Mouse (Mus musculus) urinary bladder, adult 2 months (tissue): ENCODE results near the gene Cd38. TPM values are rescaled to one million over a fixed set of nuclear protein-coding genes. Genes with fewer than 3 reads are reported as not detected.

Experiments used
- DNase-seq: peaks from one replicate; pipeline ENCODE4 v3.0.0; 2022; ENCODE audit warnings: low spot score
- polyA plus RNA-seq: library from polyadenylated mRNA; depleted of rRNA; stranded (reverse); fragments of >200 nt; gene quantifications from 2 replicates; pipeline ENCODE4 v1.2.3, GENCODE M21; 2012; rRNA removed

Cd38 gene
- polyA plus RNA-seq = 9.9 and 10.2 TPM in 2 replicates

GRCm38 (mm10) chr5:43868253-43868652, at the start of gene Cd38:
Cd38 (plus strand) TSS chr5:43868553.
- no peak for DNase-seq

- no peak for DNase-seq
Observed at GRCm38 (mm10) chr5:43818695-43819094, 49.7 kb upstream of the Cd38 start, which contains the start of gene Bst1. Bst1 (plus strand) TSS chr5:43818885.

DNA sequence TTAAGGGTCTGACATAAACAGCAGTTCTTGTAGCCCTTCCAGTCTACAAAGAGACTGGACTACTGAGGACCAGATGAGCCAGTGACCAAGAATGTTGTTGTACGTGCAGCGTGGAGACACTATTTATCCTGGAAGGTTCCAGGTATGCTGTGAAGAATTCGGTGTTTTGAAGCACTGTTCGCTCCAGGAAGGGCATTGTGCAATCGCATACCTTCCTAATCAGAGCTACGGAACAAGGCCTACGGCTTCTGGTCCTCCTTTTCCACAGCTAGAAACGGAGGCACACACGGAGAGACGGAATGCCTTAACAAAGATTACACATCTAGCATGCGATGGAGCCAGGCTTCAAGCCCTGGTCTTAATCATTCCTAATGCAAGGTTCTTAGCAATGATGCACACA, 47.6 kb upstream of the Cd38 start:
- no peak for DNase-seq

GRCm38 (mm10) chr5:43821538-43821937, 46.8 kb upstream of the Cd38 start, which contains the start of gene Fbxl5:
Fbxl5 (minus strand) TSS chr5:43821638.
- DNase-seq = no peak

DNA sequence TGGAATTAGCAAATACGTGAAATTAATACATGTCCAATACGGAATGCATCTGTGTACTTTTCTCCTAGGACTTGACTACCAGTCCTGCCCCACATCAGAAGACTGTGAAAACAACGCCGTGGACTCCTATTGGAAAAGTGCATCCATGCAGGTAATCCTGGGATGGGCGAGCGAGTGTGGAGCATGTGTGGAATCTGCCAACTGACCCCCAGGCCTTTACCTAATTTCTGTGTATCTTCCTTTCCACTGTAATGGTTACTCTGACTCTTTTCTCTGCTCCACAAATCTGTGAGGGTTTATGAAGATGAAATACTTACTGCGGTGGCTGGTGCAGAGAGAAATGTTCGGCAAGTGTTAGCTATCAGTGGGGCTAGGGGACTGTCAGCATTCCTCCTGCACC, 46.2 kb upstream of the Cd38 start:
- no peak for DNase-seq

DNA sequence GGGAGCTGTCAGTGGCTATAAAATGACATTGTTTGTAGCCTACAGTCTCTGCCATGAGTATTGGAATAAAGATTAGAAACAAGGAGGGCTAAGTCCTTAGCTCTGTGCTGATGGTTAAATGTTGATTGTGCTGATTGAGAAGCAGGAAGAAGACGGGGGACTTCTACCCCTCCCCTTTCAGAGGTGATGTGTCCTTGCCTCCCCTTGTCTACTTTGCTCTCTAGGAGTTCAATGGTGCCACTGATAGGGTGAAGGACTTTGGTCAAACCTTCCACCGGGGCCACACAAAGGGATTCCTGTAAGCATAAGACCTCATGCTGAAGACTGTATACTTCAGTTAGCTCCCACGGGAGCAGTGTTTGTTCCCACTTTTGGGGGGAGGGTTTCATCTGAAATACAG, 45.5 kb upstream of the Cd38 start:
- DNase-seq = no peak

GRCm38 (mm10) chr5:43824580-43824979, 43.8 kb upstream of the Cd38 start:
- DNase-seq = no peak

GRCm38 (mm10) chr5:43826883-43827282, 41.5 kb upstream of the Cd38 start:
- no peak for DNase-seq

- no peak for DNase-seq
Observed at GRCm38 (mm10) chr5:43827366-43827765, 41.0 kb upstream of the Cd38 start.

- DNase-seq = no peak
Observed at GRCm38 (mm10) chr5:43836590-43836989, 31.8 kb upstream of the Cd38 start.

- no peak for DNase-seq
Observed at GRCm38 (mm10) chr5:43837372-43837771, 31.0 kb upstream of the Cd38 start.

DNA sequence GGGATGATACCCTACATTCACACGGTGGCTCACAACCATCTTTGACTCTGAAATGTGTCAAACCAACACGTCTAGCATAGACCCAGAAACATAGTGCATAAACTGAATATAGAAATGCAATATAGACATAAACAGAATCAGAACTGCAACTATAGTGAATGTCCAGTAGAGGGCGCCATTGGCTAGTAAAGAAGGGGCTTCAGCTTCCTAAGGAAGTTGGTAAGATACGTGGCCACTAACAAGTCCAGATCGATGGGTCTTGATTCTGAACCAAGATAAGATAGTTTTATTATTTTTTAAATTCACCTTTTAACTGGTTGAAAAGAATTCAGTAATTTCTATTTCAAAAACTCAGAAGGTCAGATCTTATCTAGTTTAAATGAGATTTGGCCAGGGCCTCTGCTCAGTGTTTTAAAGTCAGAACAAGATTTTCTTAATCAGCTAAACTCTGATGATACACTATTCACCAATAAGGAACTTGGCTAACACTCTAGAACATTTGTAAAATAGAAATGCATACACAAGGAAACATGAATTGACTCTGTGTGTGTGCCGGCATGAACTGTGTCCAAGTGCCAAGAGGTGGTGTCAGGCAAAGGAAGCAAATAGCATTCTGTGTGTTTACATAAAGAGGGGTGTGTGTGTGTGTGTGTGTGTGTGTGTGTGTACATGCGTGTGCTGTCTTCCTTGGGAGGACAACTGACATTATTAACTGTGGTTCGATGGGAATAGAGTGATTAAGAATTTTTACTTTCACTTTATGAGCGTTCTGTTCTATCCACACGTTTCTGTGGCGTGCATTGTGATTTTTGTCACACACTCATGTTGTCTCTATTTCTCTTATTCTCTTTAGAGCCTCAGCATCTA, 27.0 kb upstream of the Cd38 start:
- DNase-seq = no peak

GRCm38 (mm10) chr5:43842011-43842285, 26.4 kb upstream of the Cd38 start:
- DNase-seq = no peak

GRCm38 (mm10) chr5:43842576-43843155, 25.7 kb upstream of the Cd38 start:
- DNase-seq = no peak

DNA sequence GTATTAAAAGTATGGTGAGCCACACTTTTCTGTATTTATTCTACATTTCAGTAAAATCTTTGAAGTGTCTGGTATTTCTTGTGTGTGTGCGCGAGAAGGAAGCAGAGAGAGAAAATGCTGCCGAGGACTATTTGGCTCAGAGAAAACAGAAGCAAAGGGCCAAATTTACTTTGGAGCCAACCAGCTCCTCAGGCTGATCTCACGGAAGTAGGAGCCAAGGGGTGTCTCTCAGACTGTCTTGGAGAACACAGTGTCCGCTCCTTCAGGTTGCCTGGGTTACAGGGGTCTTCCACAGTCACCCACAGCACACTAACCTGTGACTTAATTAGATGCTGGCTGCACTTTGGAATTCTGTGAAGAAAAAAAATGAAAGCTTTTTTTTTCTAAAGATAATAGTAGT, 23.3 kb upstream of the Cd38 start:
- no peak for DNase-seq

GRCm38 (mm10) chr5:43845646-43846045, 22.7 kb upstream of the Cd38 start:
- DNase-seq = no peak

- DNase-seq = no peak
Observed at GRCm38 (mm10) chr5:43846227-43846626, 22.1 kb upstream of the Cd38 start.

GRCm38 (mm10) chr5:43847555-43847954, 20.8 kb upstream of the Cd38 start:
- DNase-seq = no peak

DNA sequence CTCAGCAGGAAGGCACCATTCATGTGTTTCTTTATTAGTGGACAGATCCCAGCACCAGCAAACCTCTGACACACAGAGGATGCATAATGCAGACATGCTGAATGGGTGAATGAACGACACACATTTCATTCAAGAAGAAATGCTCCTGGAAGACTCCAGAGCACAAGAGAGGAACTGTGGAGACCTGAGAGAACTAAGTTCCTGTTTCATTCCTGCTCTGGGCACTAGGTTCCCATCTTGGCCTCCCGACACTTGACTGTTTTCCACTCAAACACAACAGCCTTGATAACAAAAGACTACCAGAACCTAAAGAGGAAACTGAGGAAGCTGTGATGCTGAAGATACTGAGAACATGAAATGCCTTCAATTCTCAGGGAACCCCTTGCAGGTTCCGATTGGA, 20.1 kb upstream of the Cd38 start:
- DNase-seq = no peak

DNA sequence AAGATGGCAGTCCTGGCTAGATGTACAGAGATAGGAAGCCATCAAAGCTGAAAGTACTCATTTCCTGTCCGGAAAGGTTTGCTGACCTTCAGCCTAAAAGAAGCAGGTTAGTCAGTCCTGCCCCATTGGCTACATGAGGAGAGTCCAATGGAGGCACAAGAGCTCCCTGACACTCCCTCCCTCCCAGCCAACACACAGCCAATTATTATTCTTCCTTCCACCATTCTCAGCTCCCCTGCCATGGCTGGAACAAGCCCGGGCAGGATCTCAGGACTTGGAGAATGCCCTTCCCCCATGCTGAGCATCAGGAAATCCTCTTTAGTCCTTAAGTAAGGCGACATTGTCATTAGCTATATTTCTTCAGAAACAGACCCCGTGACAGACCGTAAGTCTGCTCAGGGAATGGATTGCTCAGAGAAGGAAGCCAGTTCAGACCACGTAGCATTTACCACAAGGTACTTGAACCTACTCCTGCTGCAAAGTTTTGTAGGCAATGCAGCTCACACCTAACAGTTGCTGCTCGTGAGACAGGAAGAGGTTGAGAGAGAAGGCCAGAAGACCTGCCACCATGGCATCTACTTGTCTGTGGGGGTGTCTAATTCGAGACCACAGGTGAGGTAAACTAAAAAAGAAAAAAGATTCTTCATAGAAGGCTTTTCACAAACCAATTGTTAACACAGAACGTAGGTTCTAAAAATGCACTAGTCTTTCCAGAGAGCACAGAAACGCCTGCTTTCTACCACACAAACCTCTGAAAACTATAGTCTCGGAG, 15.1 kb upstream of the Cd38 start:
- DNase-seq = no peak

- DNase-seq = no peak
Observed at GRCm38 (mm10) chr5:43853868-43854488, 14.4 kb upstream of the Cd38 start.

DNA sequence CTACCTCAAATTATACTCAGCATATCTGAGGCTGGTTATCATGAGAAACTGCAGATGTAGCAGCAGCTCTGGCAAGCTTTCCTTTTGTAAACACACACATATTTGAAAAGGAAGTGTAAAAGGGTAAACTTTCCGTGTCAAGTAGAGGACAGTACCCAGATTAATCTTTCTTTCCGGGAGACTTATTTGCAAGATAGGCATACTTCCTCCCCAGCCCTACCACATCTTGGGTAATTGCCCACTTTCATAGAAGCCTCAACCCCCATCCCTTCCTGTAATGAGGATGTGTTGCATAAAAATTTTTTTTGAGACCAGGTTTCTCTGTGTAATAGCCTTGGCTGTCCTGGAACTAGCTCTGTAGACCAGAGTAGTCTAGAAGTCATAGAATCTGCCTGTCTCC, 12.6 kb upstream of the Cd38 start:
- no peak for DNase-seq
